In the genomic region with DNA sequence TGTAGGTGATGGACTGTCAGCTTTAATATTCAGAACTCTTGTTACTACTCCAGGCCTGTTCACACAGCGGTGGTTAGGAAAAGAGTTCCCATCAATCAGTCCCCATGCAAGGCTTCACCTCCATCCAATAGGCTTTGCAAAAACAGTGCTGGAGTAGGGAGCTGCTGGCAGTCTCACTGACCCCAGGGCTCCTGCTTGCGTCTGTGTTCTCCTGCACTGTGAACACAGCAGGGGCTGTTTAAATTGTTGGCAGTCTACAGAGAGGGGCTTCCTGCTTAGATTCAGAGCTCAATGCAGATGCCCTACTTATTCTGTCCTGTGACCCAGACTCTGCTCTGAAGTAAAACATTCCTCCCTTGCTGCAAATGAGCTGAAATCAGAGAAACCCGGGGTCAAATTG, we compare ENCODE assay signal across 21 mouse cellular contexts. TPM values are rescaled to one million over a fixed set of nuclear protein-coding genes. Genes with fewer than 3 reads are reported as not detected.
DNase-seq lines count a peak whose midpoint lies in the region; ATAC-seq and TF ChIP-seq lines count a peak whose summit lies in the region.
"Had no signal": no experiment of that assay in that cellular context is flagged by ENCODE, and none has a peak within 500 bp of the region (broad histone marks: within the 10 kb centered on the region; RNA-seq: fewer than 3 reads in every experiment).

No protein-coding gene starts in this region.

- peak overlapping the region; percentile 23; the same call in 1 of the 2 replicates for H3K27ac ChIP-seq in hindbrain, embryonic 10.5 days
- H3K27ac ChIP-seq in hindbrain, embryonic 11.5 days (ENCODE audit: low read depth, low read length): no peak overlapping the region
- peak overlapping the region; percentile 46; the same call in 1 of the 2 replicates for H3K27ac ChIP-seq in thymus, adult 2 months (ENCODE audit: control insufficient read depth, insufficient read depth, low read length)
- no peak overlapping the region for H3K27ac ChIP-seq in midbrain, embryonic 16.5 days (ENCODE audit: low read length)
- H3K27ac ChIP-seq: embryonic facial prominence, embryonic 12.5 days; forebrain, embryonic 13.5 days; heart, adult 2 months; heart, embryonic 15.5 days; hindbrain, embryonic 15.5 days had no signal

- no peak for DNase-seq in hindbrain, embryonic 10.5 days (ENCODE audit: low spot score)
- DNase-seq in hindbrain, embryonic 11.5 days (ENCODE audit: low spot score): no peak
- DNase-seq in thymus, adult 2 months: no peak
- DNase-seq in thymus, adult 18-20 months: no peak
- peak; percentile 20 for DNase-seq in thymus, postnatal 25 days
- DNase-seq in left cerebral cortex, postnatal 36 days (ENCODE audit: low spot score in 2 of 2): no peak
- no peak for DNase-seq in frontal cortex, postnatal 14 days (ENCODE audit: low spot score in 2 of 2)
- DNase-seq: adrenal gland, adult 2 months; adrenal gland, postnatal 25 days; cerebellum, adult 8-10 months; cerebellum, postnatal 25 days; gastrocnemius, postnatal 10 days; heart, adult 2 months; heart, postnatal 14 days had no signal

- no peak overlapping the region for H3K4me3 ChIP-seq in hindbrain, embryonic 10.5 days
- H3K4me3 ChIP-seq in hindbrain, embryonic 11.5 days (ENCODE audit: low read depth, low read length): no peak overlapping the region
- H3K4me3 ChIP-seq in thymus, adult 2 months (ENCODE audit: control insufficient read depth, insufficient read depth, low read length): no peak overlapping the region
- H3K4me3 ChIP-seq in midbrain, embryonic 16.5 days (ENCODE audit: low read depth, low read length): no peak overlapping the region
- H3K4me3 ChIP-seq: embryonic facial prominence, embryonic 12.5 days; forebrain, embryonic 13.5 days; heart, adult 2 months; heart, embryonic 15.5 days; hindbrain, embryonic 15.5 days had no signal

- no peaks in the 10 kb centered on the region for H3K9me3 ChIP-seq in hindbrain, embryonic 10.5 days
- H3K9me3 ChIP-seq in hindbrain, embryonic 11.5 days (ENCODE audit: control insufficient read depth, low read length): no peaks in the 10 kb centered on the region
- no peaks in the 10 kb centered on the region for H3K9me3 ChIP-seq in midbrain, embryonic 16.5 days (replicated peaks; ENCODE audit: control insufficient read depth, low read length, poor library complexity, severe bottlenecking)
- H3K9me3 ChIP-seq: embryonic facial prominence, embryonic 12.5 days; forebrain, embryonic 13.5 days; heart, embryonic 15.5 days; hindbrain, embryonic 15.5 days had no signal

- H3K4me1 ChIP-seq in hindbrain, embryonic 10.5 days (replicated peaks): peaks cover 20% of the 10 kb centered on the region
- no peaks in the 10 kb centered on the region for H3K4me1 ChIP-seq in hindbrain, embryonic 11.5 days (replicated peaks; ENCODE audit: control insufficient read depth, insufficient read depth, low read length)
- peaks cover 30% of the 10 kb centered on the region for H3K4me1 ChIP-seq in thymus, adult 2 months (replicated peaks; ENCODE audit: control insufficient read depth, insufficient read depth, low read length)
- no peaks in the 10 kb centered on the region; the same call in 1 of the 2 replicates for H3K4me1 ChIP-seq in midbrain, embryonic 16.5 days (ENCODE audit: control insufficient read depth, insufficient read depth, low read length)
- H3K4me1 ChIP-seq: heart, embryonic 15.5 days had no signal

- WGBS in hindbrain, embryonic 10.5 days: 18% methylated on average over 3 of the region's 3 CpGs
- 32% methylated on average over 3 of the region's 3 CpGs for WGBS in hindbrain, embryonic 11.5 days
- WGBS in thymus, adult 2 months: 87% methylated on average over 3 of the region's 3 CpGs
- 21% methylated on average over 3 of the region's 3 CpGs for WGBS in midbrain, embryonic 16.5 days

- ATAC-seq in hindbrain, embryonic 11.5 days (ENCODE audit: low FRiP score): no peak
- 0 out of 2 replicates have a peak, but pooled peaks have one; percentile 17 for ATAC-seq in midbrain, embryonic 16.5 days
- ATAC-seq: forebrain, embryonic 13.5 days; Patski had no signal

- intact Hi-C loops in left cerebral cortex, postnatal 36 days (cut with DNase I): no loop called here

- no peak overlapping the region for H3K9ac ChIP-seq in hindbrain, embryonic 11.5 days (ENCODE audit: low read depth, low read length)
- no peak overlapping the region for H3K9ac ChIP-seq in midbrain, embryonic 16.5 days (ENCODE audit: low read depth, low read length)
- H3K9ac ChIP-seq: embryonic facial prominence, embryonic 12.5 days; forebrain, embryonic 13.5 days; heart, embryonic 15.5 days; hindbrain, embryonic 15.5 days had no signal

- TF ChIP-seq POLR2A in thymus, adult 2 months (IDR thresholded peaks at IDR 0.05; ENCODE audit: control insufficient read depth, extremely low read depth, insufficient read depth, low read length, poor library complexity): no peak

- H3K4me2 ChIP-seq in hindbrain, embryonic 11.5 days (replicated peaks; ENCODE audit: low read depth, low read length): no peak overlapping the region
- no peak overlapping the region for H3K4me2 ChIP-seq in midbrain, embryonic 16.5 days (ENCODE audit: low read length)
- H3K4me2 ChIP-seq: embryonic facial prominence, embryonic 12.5 days; forebrain, embryonic 13.5 days; heart, embryonic 11.5 days; heart, embryonic 15.5 days; hindbrain, embryonic 15.5 days had no signal

- no peak for TF ChIP-seq CTCF in thymus, adult 2 months (IDR thresholded peaks at IDR 0.05; ENCODE audit: borderline replicate concordance, control insufficient read depth, extremely low read depth, insufficient read depth, low read length, poor library complexity)

- H3K36me3 ChIP-seq in hindbrain, embryonic 10.5 days: no peaks in the 10 kb centered on the region
- H3K36me3 ChIP-seq in hindbrain, embryonic 11.5 days (ENCODE audit: control insufficient read depth, insufficient read depth, low read length): no peaks in the 10 kb centered on the region
- H3K36me3 ChIP-seq in thymus, adult 2 months (ENCODE audit: control insufficient read depth, insufficient read depth, low read length): no peaks in the 10 kb centered on the region
- H3K36me3 ChIP-seq in midbrain, embryonic 16.5 days (ENCODE audit: control insufficient read depth, insufficient read depth, low read length): no peaks in the 10 kb centered on the region
- H3K36me3 ChIP-seq: embryonic facial prominence, embryonic 12.5 days; heart, embryonic 15.5 days; hindbrain, embryonic 15.5 days had no signal

- peaks cover 4% of the 10 kb centered on the region; the same call in 1 of the 2 replicates for H3K27me3 ChIP-seq in hindbrain, embryonic 10.5 days (ENCODE audit: insufficient read depth, poor library complexity, severe bottlenecking)
- no peaks in the 10 kb centered on the region for H3K27me3 ChIP-seq in hindbrain, embryonic 11.5 days (ENCODE audit: control insufficient read depth, insufficient read depth, low read length)
- H3K27me3 ChIP-seq in thymus, adult 2 months (ENCODE audit: control insufficient read depth, insufficient read depth, low read length): no peaks in the 10 kb centered on the region
- 0 out of 2 replicates have a peak, but pooled peaks cover 3% of the 10 kb centered on the region for H3K27me3 ChIP-seq in midbrain, embryonic 16.5 days (ENCODE audit: control insufficient read depth, insufficient read depth, low read depth, low read length)
- H3K27me3 ChIP-seq: embryonic facial prominence, embryonic 12.5 days; forebrain, embryonic 13.5 days; heart, embryonic 15.5 days; hindbrain, embryonic 15.5 days; Patski had no signal

RNA-seq across cellular contexts. Expression of a gene that starts 17.2 kb away (rescaled TPM):
- polyA plus RNA-seq in hindbrain, embryonic 10.5 days (2016; fragmentation: Nextera tagmentation; extraction: Ambion mirVana): 36.4 and 37.9 TPM in 2 replicates
- 32.3 and 33.2 TPM in 2 replicates for polyA plus RNA-seq in hindbrain, embryonic 11.5 days (2014; fragmentation: Nextera tagmentation; extraction: Ambion mirVana)
- polyA plus RNA-seq in thymus, adult 2 months (2012; rRNA removed): 75.6 and 78.7 TPM in 2 replicates
- 25.2 and 27.8 TPM in 2 replicates for polyA plus RNA-seq in midbrain, embryonic 16.5 days (2015; fragmentation: Nextera tagmentation; extraction: Ambion mirVana)
- total RNA-seq in left cerebral cortex, postnatal 36 days (2021): 10 to 100 TPM; 15.9 to 16.8 TPM

RNA-seq across cellular contexts. Expression of a gene that starts 57.6 kb away (rescaled TPM):
- polyA plus RNA-seq in hindbrain, embryonic 10.5 days (2016; fragmentation: Nextera tagmentation; extraction: Ambion mirVana): 19.8 and 23.9 TPM in 2 replicates
- polyA plus RNA-seq in hindbrain, embryonic 11.5 days (2014; fragmentation: Nextera tagmentation; extraction: Ambion mirVana): 16.6 and 19.8 TPM in 2 replicates
- 20.7 and 28.1 TPM in 2 replicates for polyA plus RNA-seq in thymus, adult 2 months (2012; rRNA removed)
- 40.6 and 47.9 TPM in 2 replicates for polyA plus RNA-seq in midbrain, embryonic 16.5 days (2015; fragmentation: Nextera tagmentation; extraction: Ambion mirVana)
- total RNA-seq in left cerebral cortex, postnatal 36 days (2021): 10 to 100 TPM; 25.9 to 29.8 TPM

Comparison
In these comparisons a context has a peak if more than half of its experiments do, and no peak if none do; other contexts are left out.
1. H3K27ac ChIP-seq: peak in hindbrain, embryonic 10.5 days (single experiment) and thymus, adult 2 months (single experiment); none in hindbrain, embryonic 11.5 days (single experiment) and midbrain, embryonic 16.5 days (single experiment).